Mouse (Mus musculus): Measurements from ENCODE around the gene Bsg.
A peak's percentile ranks its signal among the peaks of the same experiment; 100 is the strongest.

Gene Bsg

DNA sequence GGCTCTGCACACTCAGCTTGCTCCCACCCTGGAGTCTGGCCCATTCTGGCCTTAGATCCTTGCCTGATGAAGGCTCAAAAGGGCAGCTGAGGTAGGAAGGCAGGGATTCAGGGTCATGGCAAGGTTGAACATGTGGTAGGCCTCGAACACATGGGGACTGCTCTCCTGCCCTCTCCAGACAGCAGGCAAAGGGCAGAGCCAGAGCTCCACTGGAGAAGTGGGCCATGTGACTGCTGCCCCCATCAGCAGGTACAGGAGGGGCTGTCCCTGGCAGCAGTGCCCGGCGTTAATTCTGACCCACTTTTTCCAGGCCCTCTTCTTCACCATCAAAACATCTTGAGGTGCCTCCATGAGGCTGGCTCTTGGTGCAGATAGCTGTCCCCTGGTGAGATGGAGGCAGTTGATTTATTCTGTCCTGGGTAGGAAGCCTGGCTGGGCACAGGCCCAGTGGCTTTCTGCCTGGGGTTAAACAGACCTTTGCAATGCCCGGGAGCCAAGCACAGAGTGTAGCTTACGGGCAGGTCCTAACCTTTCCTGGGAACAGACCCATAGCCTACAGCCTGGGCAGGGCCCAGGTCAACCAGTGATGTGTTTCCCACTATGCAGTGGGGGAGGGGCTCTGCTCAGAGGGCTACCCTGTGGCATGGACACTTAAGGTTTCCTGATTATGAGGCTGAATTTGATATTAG is 2.3 kb downstream of the Bsg start:
- DNase-seq: no peak

- no peak for DNase-seq
Observed at GRCm38 (mm10) chr10:79707162-79707561, 2.9 kb downstream of the Bsg start.

DNA sequence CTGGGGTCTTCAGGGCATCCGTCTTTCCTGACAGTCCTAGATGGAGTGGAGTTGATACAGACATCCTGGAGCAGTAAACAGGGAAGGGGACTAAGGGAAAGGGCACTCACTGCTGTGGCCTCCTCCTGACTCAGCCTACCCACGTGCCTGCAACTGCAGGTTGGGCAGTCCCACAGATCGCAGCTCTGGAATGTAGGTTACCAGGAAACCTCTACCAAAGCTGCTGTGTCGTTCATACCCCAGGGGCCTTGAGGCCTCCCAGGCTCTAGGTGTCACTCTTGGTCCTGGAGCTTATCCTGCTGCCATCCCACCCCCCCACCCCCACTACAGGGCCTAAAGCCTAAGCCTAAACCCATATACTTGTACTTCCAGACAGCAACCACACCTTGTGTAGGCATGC is 3.5 kb downstream of the Bsg start:
- DNase-seq: no peak

DNA sequence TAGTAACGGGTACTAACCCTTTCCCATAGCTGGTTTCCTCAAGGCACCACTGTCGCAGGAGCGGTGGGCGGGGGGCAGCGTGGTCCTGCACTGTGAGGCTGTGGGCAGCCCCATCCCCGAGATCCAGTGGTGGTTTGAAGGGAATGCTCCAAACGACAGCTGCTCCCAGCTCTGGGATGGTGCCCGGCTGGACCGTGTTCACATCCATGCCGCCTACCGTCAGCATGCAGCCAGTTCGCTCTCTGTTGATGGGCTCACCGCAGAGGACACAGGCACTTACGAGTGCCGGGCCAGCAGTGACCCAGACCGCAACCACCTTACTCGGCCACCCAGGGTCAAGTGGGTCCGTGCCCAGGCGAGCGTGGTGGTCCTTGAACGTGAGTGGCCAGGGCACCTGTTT is 4.4 kb downstream of the Bsg start:
- DNase-seq: no peak

GRCm38 (mm10) chr10:79709307-79709706 is 5.0 kb downstream of the Bsg start:
- no peak for DNase-seq

DNA sequence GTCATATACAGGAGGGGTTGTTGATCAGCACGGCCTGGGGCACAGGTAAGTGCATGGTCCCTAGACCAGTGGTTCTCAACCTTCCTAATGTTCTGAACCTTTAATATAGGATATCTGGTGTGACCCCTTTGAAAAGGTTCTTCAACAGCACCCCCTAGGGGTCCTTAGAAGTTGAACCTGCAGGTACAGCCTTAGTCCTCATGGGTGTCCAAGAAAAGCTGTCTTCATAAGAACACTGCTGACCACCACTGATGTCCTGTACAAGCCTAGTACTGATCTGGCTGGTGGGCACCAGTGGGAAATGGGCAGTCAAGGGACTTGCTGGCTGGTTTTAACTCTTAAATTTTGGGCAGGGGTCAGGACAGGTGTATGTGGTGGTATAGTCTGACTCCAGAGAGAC is 7.7 kb downstream of the Bsg start:
- DNase-seq: no peak

DNA sequence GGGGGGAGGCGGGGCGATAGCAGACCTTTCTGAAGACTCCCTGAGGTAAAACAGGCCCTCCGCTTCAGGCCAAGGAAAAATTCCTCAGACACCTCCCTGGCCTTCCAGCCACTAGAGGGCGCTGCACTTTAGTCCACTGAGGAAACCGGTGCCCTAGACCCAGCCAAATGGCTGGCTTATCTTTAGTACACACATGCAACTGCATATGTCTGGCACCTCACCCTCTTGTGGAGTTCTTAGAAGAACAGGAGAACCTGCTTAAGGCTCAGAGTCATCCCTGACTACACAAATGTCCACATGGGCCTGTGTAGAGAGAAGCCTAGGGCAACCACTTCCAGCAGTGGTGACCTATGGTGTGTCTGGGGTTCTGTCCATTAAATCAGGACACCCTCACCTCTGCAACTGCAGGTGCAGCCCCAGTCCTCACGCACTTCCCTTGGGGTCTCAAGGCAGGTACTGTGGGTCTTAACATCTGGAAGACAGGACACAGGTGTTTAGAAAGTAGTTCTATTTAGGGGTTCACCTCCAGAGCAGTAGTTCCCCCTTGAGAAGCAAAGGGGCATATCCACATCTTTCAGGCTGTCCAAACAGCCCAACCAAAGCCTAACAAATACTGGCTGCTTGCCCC is 8.3 kb downstream of the Bsg start:
- DNase-seq: peak; percentile 95

- DNase-seq: no peak
Observed at GRCm38 (mm10) chr10:79713163-79713562, 8.9 kb downstream of the Bsg start.

GRCm38 (mm10) chr10:79714996-79715395 is 10.7 kb downstream of the Bsg start:
- no peak for DNase-seq

- no peak for DNase-seq
Observed at GRCm38 (mm10) chr10:79716254-79716987, 12.1 kb downstream of the Bsg start, which contains the start of gene Hcn2. Gene Hcn2, plus strand, starts transcription at chr10:79716634.

DNA sequence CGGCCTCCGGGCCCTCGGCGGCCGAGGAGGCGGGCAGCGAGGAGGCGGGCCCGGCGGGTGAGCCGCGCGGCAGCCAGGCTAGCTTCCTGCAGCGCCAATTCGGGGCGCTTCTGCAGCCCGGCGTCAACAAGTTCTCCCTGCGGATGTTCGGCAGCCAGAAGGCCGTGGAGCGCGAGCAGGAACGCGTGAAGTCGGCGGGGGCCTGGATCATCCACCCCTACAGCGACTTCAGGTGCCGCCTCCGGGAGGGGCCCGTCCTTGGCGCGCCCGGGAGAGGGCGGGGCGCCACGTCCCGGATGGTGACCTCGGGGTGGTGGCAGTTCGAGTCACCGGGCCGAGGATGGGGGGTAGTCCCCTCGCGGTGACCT is 12.7 kb downstream of the Bsg start:
- DNase-seq: no peak

- peak; percentile 80 for DNase-seq
Observed at GRCm38 (mm10) chr10:79717640-79718357, 13.5 kb downstream of the Bsg start.

DNA sequence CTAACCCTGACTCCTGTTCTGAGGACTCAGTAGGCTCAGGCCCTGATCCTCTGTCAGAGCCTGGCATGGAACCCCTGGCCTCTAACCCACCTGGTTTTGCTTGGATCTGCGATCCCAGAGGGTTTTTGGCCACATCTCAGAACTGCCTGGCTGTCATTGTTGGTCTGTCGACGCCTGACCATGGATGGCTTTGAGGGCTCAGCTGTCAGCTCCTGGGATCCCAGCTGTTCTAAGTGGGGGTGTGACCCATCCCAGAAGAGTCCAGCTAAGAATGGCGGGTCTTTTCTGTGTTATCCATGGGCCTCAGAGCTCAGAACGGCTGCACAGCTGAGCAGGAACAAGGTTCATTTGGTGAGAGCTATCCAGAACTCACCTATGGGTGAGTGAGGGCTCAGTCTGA is 16.8 kb downstream of the Bsg start:
- no peak for DNase-seq

DNA sequence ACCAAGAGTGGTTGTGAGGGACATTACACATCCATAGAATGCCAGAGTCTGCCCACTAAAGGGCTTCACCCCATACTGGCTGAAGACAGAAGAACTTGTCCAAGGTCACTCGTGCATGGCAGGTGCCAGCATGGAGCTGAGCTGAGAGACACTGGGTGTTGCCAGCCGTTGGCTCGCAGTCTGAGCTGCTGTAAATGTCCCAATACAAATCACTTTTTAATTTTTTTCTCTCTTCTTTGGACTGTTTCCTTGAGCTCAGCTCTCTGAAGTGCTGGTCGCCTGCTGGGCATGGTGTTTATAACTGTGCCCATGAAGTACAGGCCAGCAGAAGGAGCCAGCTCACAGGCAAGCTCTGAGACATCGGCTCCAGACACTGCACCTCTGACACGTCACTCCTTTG is 18.8 kb downstream of the Bsg start:
- DNase-seq: no peak

- DNase-seq: no peak
Observed at GRCm38 (mm10) chr10:79723692-79724091, 19.4 kb downstream of the Bsg start.

GRCm38 (mm10) chr10:79726090-79726489 is 21.8 kb downstream of the Bsg start:
- DNase-seq: peak; percentile 83

- DNase-seq: no peak
Observed at GRCm38 (mm10) chr10:79728323-79729249, 24.3 kb downstream of the Bsg start.

DNA sequence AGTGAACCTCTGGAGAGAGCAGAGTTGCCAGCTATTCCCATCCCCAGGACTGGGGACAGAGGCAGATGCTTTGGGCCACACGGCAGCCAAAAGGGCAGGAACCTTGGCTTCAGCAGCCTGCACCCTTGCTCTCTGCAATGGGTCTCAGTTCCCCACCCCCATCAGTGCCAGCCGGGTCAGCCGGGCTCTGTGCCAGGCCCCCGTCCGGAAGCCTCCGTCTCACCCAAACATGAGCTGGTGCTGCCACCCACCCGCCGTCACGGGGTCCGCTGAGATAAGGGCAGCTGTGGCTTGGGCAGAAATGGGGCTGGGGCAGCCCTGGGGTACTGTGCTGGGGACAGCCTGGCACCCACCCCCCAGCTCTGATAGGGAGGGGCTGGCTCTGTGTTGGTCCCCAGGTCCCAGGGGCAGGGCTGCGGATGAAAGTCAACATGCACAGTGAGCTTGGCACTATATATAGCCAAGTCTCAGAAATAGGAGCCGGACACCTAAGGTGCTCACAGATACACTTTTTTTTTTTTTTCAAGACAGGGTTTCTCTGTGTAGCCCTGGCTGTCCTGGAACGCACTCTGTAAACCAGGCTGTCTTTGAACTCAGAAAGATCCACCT is 25.2 kb downstream of the Bsg start:
- no peak for DNase-seq

GRCm38 (mm10) chr10:79732500-79732899 is 28.2 kb downstream of the Bsg start:
- peak; percentile 55 for DNase-seq

DNA sequence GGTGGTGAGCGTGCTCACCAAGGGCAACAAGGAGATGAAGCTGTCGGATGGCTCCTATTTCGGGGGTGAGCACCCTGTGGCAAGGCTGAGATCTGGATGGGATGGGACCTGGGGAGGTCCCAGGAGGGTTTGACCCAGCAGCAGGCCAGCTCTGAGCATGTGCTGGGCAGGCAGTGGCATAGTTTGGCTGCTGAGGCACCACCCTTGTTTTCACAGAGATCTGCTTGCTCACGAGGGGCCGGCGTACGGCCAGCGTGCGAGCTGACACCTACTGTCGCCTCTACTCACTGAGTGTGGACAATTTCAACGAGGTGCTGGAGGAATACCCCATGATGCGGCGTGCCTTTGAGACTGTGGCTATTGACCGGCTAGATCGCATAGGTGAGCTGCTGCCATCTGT is 29.6 kb downstream of the Bsg start:
- DNase-seq: no peak

DNA sequence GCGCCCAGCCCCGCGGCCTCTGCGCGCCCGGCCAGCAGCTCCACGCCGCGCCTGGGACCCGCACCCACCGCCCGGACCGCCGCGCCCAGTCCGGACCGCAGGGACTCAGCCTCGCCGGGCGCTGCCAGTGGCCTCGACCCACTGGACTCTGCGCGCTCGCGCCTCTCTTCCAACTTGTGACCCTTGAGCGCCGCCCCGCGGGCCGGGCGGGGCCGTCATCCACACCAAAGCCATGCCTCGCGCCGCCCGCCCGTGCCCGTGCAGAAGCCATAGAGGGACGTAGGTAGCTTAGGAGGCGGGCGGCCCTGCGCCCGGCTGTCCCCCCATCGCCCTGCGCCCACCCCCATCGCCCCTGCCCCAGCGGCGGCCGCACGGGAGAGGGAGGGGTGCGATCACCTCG is 31.1 kb downstream of the Bsg start:
- no peak for DNase-seq

GRCm38 (mm10) chr10:79736706-79737105 is 32.4 kb downstream of the Bsg start:
- DNase-seq: no peak
